Mouse (Mus musculus): ENCODE measurements around the gene Lce1f. TPM values are rescaled to one million over a fixed set of nuclear protein-coding genes. Genes with fewer than 3 reads are reported as not detected.

The Lce1f gene
- polyA plus RNA-seq (2015; fragmentation: Nextera tagmentation; extraction: Ambion mirVana), result 1.1 TPM in 1 of 2 replicates, not detected in the other

GRCm38 (mm10) chr3:92720250-92720649 lies at the start of gene Lce1f:
Gene Lce1f, minus strand, starts transcription at chr3:92720350.

DNA sequence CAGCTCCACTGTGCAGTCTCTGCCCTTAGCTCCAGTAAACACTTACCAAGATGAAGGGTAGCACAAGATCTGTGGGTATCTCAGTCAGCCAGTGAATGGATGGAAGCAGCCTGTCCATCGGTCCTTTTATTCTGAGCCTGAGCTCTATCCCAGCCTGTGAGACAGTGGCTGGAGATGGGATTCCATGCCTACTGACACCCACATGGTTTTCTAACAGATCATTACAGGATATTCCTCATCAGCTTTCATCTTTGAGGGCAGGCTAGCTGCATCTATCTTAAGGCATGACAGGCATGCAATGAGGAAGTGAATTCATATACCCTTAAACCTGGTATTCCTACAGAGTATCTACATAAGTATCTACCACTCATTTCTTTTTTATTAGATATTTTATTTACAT lies 44.8 kb upstream of the Lce1f start, which contains the start of gene Lce1h:
TSS of gene Lce1h (minus strand) at position 101 of the 400 bp plus-strand sequence.

DNA sequence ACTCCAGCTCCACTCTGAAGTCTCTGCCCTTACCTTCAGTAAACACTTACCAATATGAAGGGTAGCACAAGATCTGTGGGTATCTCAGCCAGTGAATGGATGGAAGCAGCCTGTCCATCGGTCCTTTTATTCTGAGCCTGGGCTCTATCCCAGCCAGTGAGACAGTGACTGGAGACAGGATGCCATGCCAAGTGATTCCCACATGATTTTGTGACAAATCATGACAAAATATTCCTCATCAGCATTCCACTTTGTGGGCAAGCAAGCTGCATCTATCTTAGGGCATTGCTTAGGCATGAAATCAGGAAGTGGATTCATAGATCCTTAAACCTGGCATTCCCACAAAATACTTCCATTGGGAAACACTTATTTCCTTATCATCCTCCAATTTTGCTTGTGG lies 32.1 kb upstream of the Lce1f start, which contains the start of gene Lce1g:
TSS of gene Lce1g (minus strand) at position 101 of the 400 bp plus-strand sequence.

GRCm38 (mm10) chr3:92738996-92739395 lies 18.8 kb upstream of the Lce1f start, which contains the start of gene Gm38119:
Gene Gm38119, minus strand, starts transcription at chr3:92739096.

DNA sequence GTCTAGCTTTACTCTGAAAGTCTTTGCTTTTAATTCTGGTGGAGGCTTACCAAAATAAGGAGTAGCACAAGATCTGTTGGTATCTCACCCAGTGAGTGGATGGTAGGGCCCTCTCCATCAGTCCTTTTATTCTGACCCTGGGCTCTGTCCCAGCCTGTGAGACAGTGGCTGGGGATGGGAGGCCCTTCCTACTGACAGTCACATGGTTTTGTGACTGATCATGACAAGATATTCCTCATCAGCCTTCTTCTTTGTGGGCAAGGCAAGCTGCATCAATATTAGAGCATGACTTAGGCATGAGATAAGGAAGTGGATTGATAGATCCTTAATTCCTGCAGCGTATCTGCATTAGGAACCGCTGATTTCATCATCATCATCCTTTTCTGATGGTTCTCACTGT lies 11.2 kb downstream of the Lce1f start, which contains the start of gene Lce1e:
TSS of gene Lce1e (minus strand) at position 101 of the 400 bp plus-strand sequence.

DNA sequence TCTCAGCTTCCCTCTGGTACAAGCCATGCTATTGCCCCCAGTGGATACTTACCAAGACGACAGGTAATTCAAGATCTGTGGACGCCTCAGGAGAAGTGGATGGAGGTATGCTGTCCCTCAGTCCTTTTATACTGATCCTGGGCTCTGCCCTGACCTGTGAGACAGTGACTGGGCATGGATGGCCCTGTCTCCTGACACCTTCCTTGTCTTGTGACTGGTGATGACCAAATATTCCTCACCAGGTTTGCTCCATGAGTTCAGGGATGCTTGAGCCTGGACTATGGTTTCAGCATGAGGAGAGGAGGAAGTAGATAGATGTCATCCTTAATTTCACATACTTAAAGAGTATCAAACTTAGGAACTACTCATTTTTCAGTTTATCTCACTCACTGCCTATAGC lies 33.0 kb downstream of the Lce1f start, which contains the start of gene Lce1d:
TSS of gene Lce1d (minus strand) at position 101 of the 400 bp plus-strand sequence.

DNA sequence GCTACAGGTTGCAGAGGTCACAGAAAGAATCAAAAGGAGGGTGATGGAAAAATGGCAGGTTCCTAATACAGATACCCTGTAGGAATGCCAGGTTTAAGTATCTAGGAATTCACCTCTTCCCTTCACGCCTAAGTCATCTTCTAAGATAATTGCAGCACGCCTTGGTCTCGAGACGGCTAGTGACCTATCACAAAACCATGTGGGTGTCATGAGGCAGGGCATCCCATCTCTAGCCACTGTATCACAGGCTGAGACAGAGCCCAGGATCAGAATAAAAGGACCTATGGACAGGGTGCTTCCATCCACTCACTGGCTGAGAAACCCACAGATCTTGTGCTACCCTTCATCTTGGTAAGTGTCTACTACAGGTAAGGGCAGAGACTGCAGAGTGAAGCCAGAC lies 41.2 kb downstream of the Lce1f start, which contains the start of gene Lce1c:
TSS of gene Lce1c (plus strand) at position 301 of the 400 bp plus-strand sequence.

GRCm38 (mm10) chr3:92670215-92670614 lies 49.9 kb downstream of the Lce1f start, which contains the start of gene Lce1a2:
Gene Lce1a2, minus strand, starts transcription at chr3:92670315.

Other genes starting within 250 kb of the Lce1f start
- 1.6 and 7.8 TPM in 2 replicates for gene Sprr1a, start 234.5 kb downstream of the Lce1f start, polyA plus RNA-seq (2015; fragmentation: Nextera tagmentation; extraction: Ambion mirVana)
- gene Sprr4, start 219.9 kb downstream of the Lce1f start, polyA plus RNA-seq (2015; fragmentation: Nextera tagmentation; extraction: Ambion mirVana), result not detected in 2 replicates
- not detected in 2 replicates for gene 2310046K23Rik, start 185.8 kb downstream of the Lce1f start, polyA plus RNA-seq (2015; fragmentation: Nextera tagmentation; extraction: Ambion mirVana)
- gene Ivl, start 146.6 kb downstream of the Lce1f start, polyA plus RNA-seq (2015; fragmentation: Nextera tagmentation; extraction: Ambion mirVana), result 0.38 TPM in 1 of 2 replicates, not detected in the other
- 0.15 and 0.84 TPM in 2 replicates for gene Smcp, start 131.4 kb downstream of the Lce1f start, polyA plus RNA-seq (2015; fragmentation: Nextera tagmentation; extraction: Ambion mirVana)
- not detected in 2 replicates for gene 2210017I01Rik, start 112.9 kb downstream of the Lce1f start, polyA plus RNA-seq (2015; fragmentation: Nextera tagmentation; extraction: Ambion mirVana)
- 3.2 and 3.3 TPM in 2 replicates for gene Lce6a, start 98.7 kb downstream of the Lce1f start, polyA plus RNA-seq (2015; fragmentation: Nextera tagmentation; extraction: Ambion mirVana)
- 0.71 TPM in 1 of 2 replicates, not detected in the other for gene Lce1a1, start 72.0 kb downstream of the Lce1f start, polyA plus RNA-seq (2015; fragmentation: Nextera tagmentation; extraction: Ambion mirVana)
- gene Lce1b, start 63.4 kb downstream of the Lce1f start, polyA plus RNA-seq (2015; fragmentation: Nextera tagmentation; extraction: Ambion mirVana), result 0.35 TPM in 1 of 2 replicates, not detected in the other
- gene Lce1a2, start 50.0 kb downstream of the Lce1f start, polyA plus RNA-seq (2015; fragmentation: Nextera tagmentation; extraction: Ambion mirVana), result 1.1 TPM in 1 of 2 replicates, not detected in the other
- gene Lce1c, start 41.1 kb downstream of the Lce1f start, polyA plus RNA-seq (2015; fragmentation: Nextera tagmentation; extraction: Ambion mirVana), result 2.4 TPM in 1 of 2 replicates, not detected in the other
- gene Lce1d, start 33.1 kb downstream of the Lce1f start, polyA plus RNA-seq (2015; fragmentation: Nextera tagmentation; extraction: Ambion mirVana), result 0.91 TPM in 1 of 2 replicates, not detected in the other
- gene Lce1e, start 11.3 kb downstream of the Lce1f start, polyA plus RNA-seq (2015; fragmentation: Nextera tagmentation; extraction: Ambion mirVana), result 1.1 TPM in 1 of 2 replicates, not detected in the other
- not detected in 2 replicates for gene Gm38119, start 18.7 kb upstream of the Lce1f start, polyA plus RNA-seq (2015; fragmentation: Nextera tagmentation; extraction: Ambion mirVana)
- gene Lce1g, start 32.0 kb upstream of the Lce1f start, polyA plus RNA-seq (2015; fragmentation: Nextera tagmentation; extraction: Ambion mirVana), result not detected in 2 replicates
- 0.93 TPM in 1 of 2 replicates, not detected in the other for gene Lce1h, start 44.7 kb upstream of the Lce1f start, polyA plus RNA-seq (2015; fragmentation: Nextera tagmentation; extraction: Ambion mirVana)
- not detected in 2 replicates for gene Lce1i, start 58.5 kb upstream of the Lce1f start, polyA plus RNA-seq (2015; fragmentation: Nextera tagmentation; extraction: Ambion mirVana)
- gene Lce1j, start 70.2 kb upstream of the Lce1f start, polyA plus RNA-seq (2015; fragmentation: Nextera tagmentation; extraction: Ambion mirVana), result 0.61 TPM in 1 of 2 replicates, not detected in the other
- gene Lce1k, start 87.5 kb upstream of the Lce1f start, polyA plus RNA-seq (2015; fragmentation: Nextera tagmentation; extraction: Ambion mirVana), result not detected in 2 replicates
- 0.09 TPM in 1 of 2 replicates, not detected in the other for gene Kprp, start 106.9 kb upstream of the Lce1f start, polyA plus RNA-seq (2015; fragmentation: Nextera tagmentation; extraction: Ambion mirVana)
- 1.2 TPM in 1 of 2 replicates, not detected in the other for gene Lce1l, start 130.9 kb upstream of the Lce1f start, polyA plus RNA-seq (2015; fragmentation: Nextera tagmentation; extraction: Ambion mirVana)
- 0.24 TPM in 1 of 2 replicates, not detected in the other for gene 2310050C09Rik, start 149.9 kb upstream of the Lce1f start, polyA plus RNA-seq (2015; fragmentation: Nextera tagmentation; extraction: Ambion mirVana)
- 1.8 TPM in 1 of 2 replicates, not detected in the other for gene Lce3a, start 205.9 kb upstream of the Lce1f start, polyA plus RNA-seq (2015; fragmentation: Nextera tagmentation; extraction: Ambion mirVana)
- 1.2 TPM in 1 of 2 replicates, not detected in the other for gene Lce3b, start 212.6 kb upstream of the Lce1f start, polyA plus RNA-seq (2015; fragmentation: Nextera tagmentation; extraction: Ambion mirVana)
- gene Lce3c, start 224.1 kb upstream of the Lce1f start, polyA plus RNA-seq (2015; fragmentation: Nextera tagmentation; extraction: Ambion mirVana), result 5.1 TPM in 1 of 2 replicates, not detected in the other
- not detected in 2 replicates for gene Lce3d, start 237.0 kb upstream of the Lce1f start, polyA plus RNA-seq (2015; fragmentation: Nextera tagmentation; extraction: Ambion mirVana)
- 2.8 TPM in 1 of 2 replicates, not detected in the other for gene Lce3e, start 246.7 kb upstream of the Lce1f start, polyA plus RNA-seq (2015; fragmentation: Nextera tagmentation; extraction: Ambion mirVana)